In genomic region chr2:25625986-25626385, GRCm38 (mm10) we compare ENCODE assay signal across 31 mouse cellular contexts. TPM values are rescaled to one million over a fixed set of nuclear protein-coding genes. Genes with fewer than 3 reads are reported as not detected.
"Had no signal": no experiment of that assay in that cellular context is flagged by ENCODE, and none has a peak within 500 bp of the region (broad histone marks: within the 10 kb centered on the region; RNA-seq: fewer than 3 reads in every experiment).

No protein-coding gene starts in this region.

- DNase-seq: gastrocnemius, postnatal 14 days; gastrocnemius, postnatal 36 days; heart, adult 18-20 months; heart, postnatal 14 days; heart, postnatal 36 days; kidney, adult 11 months; kidney, adult 2 months; kidney, adult 9 months; kidney, postnatal 14 days; kidney, postnatal 36 days; layer of hippocampus, adult 9-11 months; layer of hippocampus, postnatal 36 days; left cerebral cortex, postnatal 4 days; liver, embryonic 13.5 days had no signal

- ATAC-seq: hindbrain, postnatal 0 days; intestine, embryonic 16.5 days had no signal

- H3K9me3 ChIP-seq: heart, embryonic 10.5 days; heart, embryonic 13.5 days; heart, embryonic 15.5 days; hindbrain, embryonic 13.5 days; hindbrain, embryonic 15.5 days; kidney, embryonic 15.5 days; limb, embryonic 13.5 days; limb, embryonic 15.5 days; liver, embryonic 13.5 days; liver, embryonic 15.5 days had no signal

- H3K4me2 ChIP-seq: heart, embryonic 13.5 days; heart, embryonic 15.5 days; hindbrain, embryonic 13.5 days; hindbrain, embryonic 15.5 days; kidney, embryonic 15.5 days; limb, embryonic 13.5 days; limb, embryonic 15.5 days; liver, embryonic 13.5 days; liver, embryonic 15.5 days had no signal

- H3K27me3 ChIP-seq: heart, embryonic 15.5 days; hindbrain, embryonic 15.5 days; kidney, embryonic 15.5 days; limb, embryonic 13.5 days; limb, embryonic 15.5 days; liver, embryonic 13.5 days; liver, embryonic 15.5 days had no signal

- H3K9ac ChIP-seq: heart, embryonic 13.5 days; heart, embryonic 15.5 days; hindbrain, embryonic 13.5 days; hindbrain, embryonic 15.5 days; kidney, embryonic 15.5 days; limb, embryonic 13.5 days; limb, embryonic 15.5 days; liver, embryonic 13.5 days; liver, embryonic 15.5 days had no signal

- H3K27ac ChIP-seq: heart, embryonic 10.5 days; heart, embryonic 13.5 days; heart, embryonic 15.5 days; hindbrain, embryonic 13.5 days; hindbrain, embryonic 15.5 days; hindbrain, postnatal 0 days; kidney, embryonic 15.5 days; kidney, postnatal 0 days; limb, embryonic 13.5 days; limb, embryonic 15.5 days; liver, embryonic 13.5 days; liver, embryonic 15.5 days had no signal

- H3K4me3 ChIP-seq: heart, embryonic 10.5 days; heart, embryonic 13.5 days; heart, embryonic 15.5 days; hindbrain, embryonic 13.5 days; hindbrain, embryonic 15.5 days; kidney, embryonic 15.5 days; limb, embryonic 13.5 days; limb, embryonic 15.5 days; liver, embryonic 13.5 days; liver, embryonic 15.5 days had no signal

- H3K36me3 ChIP-seq: heart, embryonic 10.5 days; heart, embryonic 13.5 days; heart, embryonic 15.5 days; hindbrain, embryonic 13.5 days; hindbrain, embryonic 15.5 days; kidney, embryonic 15.5 days; limb, embryonic 13.5 days; limb, embryonic 15.5 days; liver, embryonic 13.5 days; liver, embryonic 15.5 days had no signal

RNA-seq across cellular contexts. Expression of gene Ccdc183, which starts 8.5 kb away (rescaled TPM):
- polyA plus RNA-seq: large intestine, adult 2 months had no signal

RNA-seq across cellular contexts. Expression of gene Lcn8, which starts 26.9 kb away (rescaled TPM):
- polyA plus RNA-seq: heart, embryonic 10.5 days; heart, embryonic 13.5 days; heart, embryonic 15.5 days; heart, postnatal 0 days; hindbrain, embryonic 11.5 days; hindbrain, embryonic 13.5 days; hindbrain, embryonic 15.5 days; hindbrain, postnatal 0 days; intestine, embryonic 14.5 days; intestine, embryonic 16.5 days; kidney, adult 2 months; kidney, embryonic 15.5 days; kidney, postnatal 0 days; large intestine, adult 2 months; limb, embryonic 11.5 days; limb, embryonic 15.5 days; liver, embryonic 13.5 days; liver, embryonic 15.5 days had no signal
